Mouse (Mus musculus) forebrain, embryonic 12.5 days (tissue): ENCODE data around the gene Akap1. TPM values are rescaled to one million over a fixed set of nuclear protein-coding genes. Genes with fewer than 3 reads are reported as not detected.

Experiments
- ATAC-seq: fragments of 200-750 bp; cut with Nextera tagmentation; 2 replicates; pipeline ENCODE4 v1.8.0; 2017; ENCODE audit warnings: moderate TSS enrichment; ENCODE audit not compliant: low FRiP score
- H3K27ac ChIP-seq: fragments of 300-500 bp; sonication (generic); 2 replicates; pipeline ENCODE4 v1.5.1; 2016; ENCODE audit warnings: mild to moderate bottlenecking
- H3K27me3 ChIP-seq: fragments of 300-500 bp; sonication (generic); 2 replicates; pipeline ENCODE4 v1.6.1; 2016; ENCODE audit warnings: mild to moderate bottlenecking
- H3K36me3 ChIP-seq: fragments of 300-500 bp; sonication (generic); replicated peaks from 2 replicates; pipeline ENCODE4 v1.6.1; 2016; ENCODE audit warnings: mild to moderate bottlenecking
- H3K4me1 ChIP-seq: fragments of 300-500 bp; sonication (generic); 2 replicates; pipeline ENCODE4 v1.6.1; 2016
- H3K4me2 ChIP-seq: fragments of 300-500 bp; sonication (generic); 2 replicates; pipeline ENCODE4 v1.6.1; 2016; ENCODE audit warnings: mild to moderate bottlenecking, moderate library complexity
- H3K4me3 ChIP-seq: fragments of 300-500 bp; sonication (generic); replicated peaks from 2 replicates; pipeline ENCODE4 v1.5.1; 2016; ENCODE audit warnings: mild to moderate bottlenecking
- H3K9ac ChIP-seq: fragments of 300-500 bp; sonication (generic); 2 replicates; pipeline ENCODE4 v1.6.1; 2016; ENCODE audit warnings: mild to moderate bottlenecking
- H3K9me3 ChIP-seq: fragments of 300-500 bp; sonication (generic); 2 replicates; pipeline ENCODE4 v1.6.1; 2016
- WGBS: fragments of 180-500 bp; shearing (Covaris S2); methylation state at CpG from one replicate; pipeline ENCODE4 v1.1.7; 2016; 5-methylcytosine and 5-hydroxymethylcytosine counted together
- polyA plus RNA-seq: library from polyadenylated mRNA; unstranded; fragments of >200 nt; fragmentation: Nextera tagmentation; extraction: Ambion mirVana; gene quantifications from 2 replicates; pipeline ENCODE4 v1.2.1, GENCODE M21; 2016

The Akap1 gene
- 20.9 and 23.3 TPM in 2 replicates for polyA plus RNA-seq

- 1% methylated on average over 59 of the region's 60 CpGs for WGBS
Measured at GRCm38 (mm10) chr11:88864458-88865197, at the start of gene Akap1. TSS of gene Akap1 (minus strand) at chr11:88864586.

GRCm38 (mm10) chr11:88909388-88910036 is 45.1 kb upstream of the Akap1 start:
- Histone ChIP-seq H3K4me2 (no peak overlapping the region), H3K27me3 (no peaks in the 10 kb centered on the region), H3K9me3 (no peaks in the 10 kb centered on the region), H3K36me3 (no peaks in the 10 kb centered on the region), H3K4me3 (no peak overlapping the region), H3K9ac (no peak overlapping the region), H3K4me1 (no peaks in the 10 kb centered on the region), H3K27ac (no peak overlapping the region)
- 89% methylated on average over 8 of the region's 8 CpGs for WGBS
- no peak for ATAC-seq

More at GRCm38 (mm10) chr11:88864458-88865197, at the start of gene Akap1:
- Histone ChIP-seq H3K4me1 (peaks cover 21% of the 10 kb centered on the region), H3K27ac (peak within 1 kb of the TSS; percentile 89), H3K4me2 (peak within 1 kb of the TSS; percentile 97), H3K9ac (peak within 1 kb of the TSS; percentile 81), H3K36me3 (no peaks in the 10 kb centered on the region), H3K4me3 (peak within 1 kb of the TSS; percentile 66), H3K9me3 (no peaks in the 10 kb centered on the region), H3K27me3 (peaks cover 22% of the 10 kb centered on the region; the same call in 1 of the 2 replicates)
- ATAC-seq, result peak; percentile 99

- Histone ChIP-seq H3K4me3 (no peak overlapping the region), H3K27me3 (no peaks in the 10 kb centered on the region), H3K27ac (no peak overlapping the region), H3K9ac (no peak overlapping the region), H3K9me3 (no peaks in the 10 kb centered on the region), H3K4me2 (no peak overlapping the region), H3K4me1 (no peaks in the 10 kb centered on the region), H3K36me3 (no peaks in the 10 kb centered on the region)
- ATAC-seq, result no peak
- WGBS, result 94% methylated on average over 1 of the region's 1 CpGs
Measured at GRCm38 (mm10) chr11:88908557-88909211, 44.3 kb upstream of the Akap1 start.

- no peaks in the 10 kb centered on the region for H3K4me1 ChIP-seq
- ATAC-seq, result no peak
- H3K36me3 ChIP-seq, result no peaks in the 10 kb centered on the region
- H3K4me3 ChIP-seq, result no peak overlapping the region
- H3K9ac ChIP-seq, result no peak overlapping the region
- no peak overlapping the region for H3K4me2 ChIP-seq
- WGBS, result 96% methylated on average over 7 of the region's 7 CpGs
- no peak overlapping the region for H3K27ac ChIP-seq
- H3K9me3 ChIP-seq, result no peaks in the 10 kb centered on the region
- H3K27me3 ChIP-seq, result no peaks in the 10 kb centered on the region
Measured at GRCm38 (mm10) chr11:88907886-88908285, 43.5 kb upstream of the Akap1 start.

GRCm38 (mm10) chr11:88905621-88906020 is 41.2 kb upstream of the Akap1 start:
- Histone ChIP-seq H3K9me3 (no peaks in the 10 kb centered on the region), H3K4me1 (no peaks in the 10 kb centered on the region), H3K4me2 (no peak overlapping the region), H3K9ac (no peak overlapping the region), H3K4me3 (no peak overlapping the region), H3K27me3 (no peaks in the 10 kb centered on the region), H3K27ac (no peak overlapping the region), H3K36me3 (no peaks in the 10 kb centered on the region)
- WGBS, result 31% methylated on average over 2 of the region's 2 CpGs
- no peak for ATAC-seq

- no peak overlapping the region for H3K4me2 ChIP-seq
- no peak for ATAC-seq
- H3K36me3 ChIP-seq, result no peaks in the 10 kb centered on the region
- H3K9ac ChIP-seq, result no peak overlapping the region
- no peak overlapping the region for H3K4me3 ChIP-seq
- no peaks in the 10 kb centered on the region for H3K4me1 ChIP-seq
- 79% methylated on average over 2 of the region's 2 CpGs for WGBS
- H3K9me3 ChIP-seq, result no peaks in the 10 kb centered on the region
- H3K27me3 ChIP-seq, result no peaks in the 10 kb centered on the region
- H3K27ac ChIP-seq, result no peak overlapping the region
Measured at GRCm38 (mm10) chr11:88904080-88904479, 39.7 kb upstream of the Akap1 start.

- no peaks in the 10 kb centered on the region; the same call in 1 of the 2 replicates for H3K4me1 ChIP-seq
- ATAC-seq, result no peak
- no peak overlapping the region for H3K9ac ChIP-seq
- peaks cover 4% of the 10 kb centered on the region; the same call in 1 of the 2 replicates for H3K27me3 ChIP-seq
- no peaks in the 10 kb centered on the region for H3K9me3 ChIP-seq
- no peak overlapping the region for H3K4me3 ChIP-seq
- no peak overlapping the region for H3K4me2 ChIP-seq
- no peak overlapping the region for H3K27ac ChIP-seq
- 88% methylated on average over 6 of the region's 6 CpGs for WGBS
- H3K36me3 ChIP-seq, result no peaks in the 10 kb centered on the region
Measured at GRCm38 (mm10) chr11:88902762-88903161, 38.4 kb upstream of the Akap1 start.

- Histone ChIP-seq H3K27me3 (peaks cover 10% of the 10 kb centered on the region; the same call in 1 of the 2 replicates), H3K9ac (no peak overlapping the region), H3K4me2 (no peak overlapping the region), H3K4me3 (no peak overlapping the region), H3K27ac (no peak overlapping the region), H3K9me3 (no peaks in the 10 kb centered on the region), H3K4me1 (no peaks in the 10 kb centered on the region; the same call in 1 of the 2 replicates), H3K36me3 (no peaks in the 10 kb centered on the region)
- WGBS, result 91% methylated on average over 7 of the region's 7 CpGs
- no peak for ATAC-seq
Measured at GRCm38 (mm10) chr11:88901341-88901802, 37.0 kb upstream of the Akap1 start.

GRCm38 (mm10) chr11:88899561-88899960 is 35.2 kb upstream of the Akap1 start:
- WGBS, result 93% methylated on average over 6 of the region's 6 CpGs
- no peak overlapping the region for H3K27ac ChIP-seq
- H3K27me3 ChIP-seq, result peaks cover 10% of the 10 kb centered on the region; the same call in 1 of the 2 replicates
- H3K4me1 ChIP-seq, result no peaks in the 10 kb centered on the region; the same call in 1 of the 2 replicates
- no peaks in the 10 kb centered on the region for H3K36me3 ChIP-seq
- no peak overlapping the region for H3K4me3 ChIP-seq
- no peak overlapping the region for H3K4me2 ChIP-seq
- no peaks in the 10 kb centered on the region for H3K9me3 ChIP-seq
- ATAC-seq, result no peak
- H3K9ac ChIP-seq, result no peak overlapping the region

- H3K9ac ChIP-seq, result no peak overlapping the region
- ATAC-seq, result no peak
- no peaks in the 10 kb centered on the region; the same call in 1 of the 2 replicates for H3K4me1 ChIP-seq
- no peak overlapping the region for H3K27ac ChIP-seq
- no peak overlapping the region for H3K4me3 ChIP-seq
- peaks cover 10% of the 10 kb centered on the region; the same call in 1 of the 2 replicates for H3K27me3 ChIP-seq
- no peaks in the 10 kb centered on the region for H3K9me3 ChIP-seq
- H3K36me3 ChIP-seq, result no peaks in the 10 kb centered on the region
- 77% methylated on average over 4 of the region's 4 CpGs for WGBS
- no peak overlapping the region for H3K4me2 ChIP-seq
Measured at GRCm38 (mm10) chr11:88898380-88898763, 34.0 kb upstream of the Akap1 start.

GRCm38 (mm10) chr11:88897624-88898379 is 33.4 kb upstream of the Akap1 start:
- H3K4me2 ChIP-seq, result no peak overlapping the region
- no peaks in the 10 kb centered on the region; the same call in 1 of the 2 replicates for H3K4me1 ChIP-seq
- H3K27ac ChIP-seq, result no peak overlapping the region
- no peaks in the 10 kb centered on the region for H3K9me3 ChIP-seq
- H3K4me3 ChIP-seq, result no peak overlapping the region
- ATAC-seq, result no peak
- H3K9ac ChIP-seq, result no peak overlapping the region
- 55% methylated on average over 15 of the region's 15 CpGs for WGBS
- no peaks in the 10 kb centered on the region for H3K36me3 ChIP-seq
- H3K27me3 ChIP-seq, result peaks cover 10% of the 10 kb centered on the region; the same call in 1 of the 2 replicates
